Mouse (Mus musculus): ENCODE measurements around the gene Dok1.
A peak's percentile ranks its signal among the peaks of the same experiment; 100 is the strongest.

The Dok1 gene

DNA sequence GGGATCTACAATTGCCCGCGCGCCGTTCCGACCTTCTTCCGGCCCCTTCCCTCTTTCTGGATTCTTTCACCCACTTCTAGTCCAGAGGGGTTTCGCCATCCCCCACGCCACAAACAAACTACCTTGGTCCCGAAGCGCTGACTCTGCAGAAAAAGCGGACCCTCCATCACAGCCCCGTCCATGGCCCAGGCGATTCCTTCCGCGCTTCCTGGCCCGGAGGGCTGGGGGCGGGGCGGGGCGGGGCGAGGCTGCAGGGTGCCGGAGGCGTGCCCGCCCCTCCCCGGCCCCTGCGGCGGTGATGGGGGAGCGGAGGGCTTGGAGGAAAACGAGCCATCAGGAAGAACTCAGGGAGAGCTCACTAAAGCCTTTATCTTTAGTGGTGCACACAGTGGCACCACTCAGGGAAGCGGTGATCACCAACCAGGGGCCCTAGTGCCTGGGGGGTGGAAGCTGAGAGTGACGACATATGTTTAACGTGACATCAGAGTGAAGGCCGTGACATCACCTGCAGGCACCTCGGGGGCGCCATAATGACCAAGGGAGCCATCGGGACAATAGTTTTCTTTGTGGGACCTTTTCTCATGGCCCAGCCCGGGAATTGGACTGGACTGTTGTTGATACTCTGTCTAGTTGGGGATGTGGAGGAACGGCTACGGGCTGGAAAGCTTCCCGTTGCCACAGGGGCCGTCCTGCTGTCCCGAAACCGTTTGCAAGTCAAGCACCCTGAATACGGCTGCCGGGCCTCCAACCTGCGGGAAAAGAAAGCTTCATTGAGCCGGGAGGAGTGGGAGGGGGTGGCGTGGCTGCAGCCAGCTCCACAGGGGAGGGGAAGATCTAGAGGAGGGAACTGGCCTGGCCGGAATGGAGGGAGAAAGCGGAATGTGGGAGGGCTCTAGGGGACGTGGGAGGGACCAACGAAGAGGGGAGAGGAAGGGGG lies at the start of gene Dok1, which contains the start of gene Loxl3:
Gene Dok1, minus strand, starts transcription at position 223 of the 937 bp plus-strand sequence.
Gene Loxl3, plus strand, starts transcription at position 925 of the 937 bp plus-strand sequence.
- DNase-seq (ENCODE audit: low spot score): peak; percentile 85

DNA sequence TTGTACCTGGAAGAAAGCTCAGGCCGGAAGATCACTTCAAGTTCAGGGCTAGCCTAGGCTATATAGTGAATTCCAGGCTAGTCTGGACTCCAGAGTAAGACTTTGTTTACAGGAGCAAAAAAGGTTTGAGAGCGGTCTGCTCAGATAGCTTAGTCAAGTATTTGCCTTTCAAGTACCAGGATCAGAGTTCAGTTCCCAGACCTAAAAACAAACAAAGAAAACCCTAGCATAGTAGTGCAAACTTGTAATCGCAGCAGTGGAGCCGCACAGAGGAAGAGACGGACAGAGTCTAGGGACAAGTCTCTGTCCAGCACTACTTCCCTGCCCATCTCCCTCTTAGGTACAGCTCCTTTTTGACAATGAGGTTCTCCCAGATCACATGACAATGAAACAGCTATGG lies 46.9 kb upstream of the Dok1 start:
- DNase-seq (ENCODE audit: low spot score): no peak

DNA sequence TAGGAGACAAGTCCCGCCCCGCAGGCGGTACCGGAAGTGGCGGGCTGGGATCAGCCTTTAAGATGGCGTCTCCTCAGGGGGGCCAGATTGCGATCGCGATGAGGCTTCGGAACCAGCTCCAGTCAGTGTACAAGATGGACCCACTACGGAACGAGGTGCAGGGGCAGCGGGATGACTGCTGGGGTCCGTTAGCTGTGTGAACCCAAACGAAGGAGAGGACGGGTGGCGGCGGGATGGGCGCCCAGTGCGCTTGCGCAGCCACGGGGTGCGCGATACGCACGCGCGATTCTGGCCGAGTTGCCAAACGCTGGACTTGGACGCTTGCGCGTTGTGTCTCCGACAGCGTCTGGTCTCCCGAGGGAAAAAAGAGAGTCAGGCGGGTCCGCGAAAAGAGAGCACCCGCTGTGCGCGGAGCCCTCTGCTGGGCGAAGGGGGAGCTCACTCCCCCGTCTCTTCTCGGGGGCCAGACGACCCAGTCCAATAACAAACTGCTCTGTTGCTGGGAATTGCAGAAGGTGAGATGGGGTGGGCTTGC lies 45.1 kb upstream of the Dok1 start:
- peak; percentile 99 for DNase-seq (ENCODE audit: low spot score)

DNA sequence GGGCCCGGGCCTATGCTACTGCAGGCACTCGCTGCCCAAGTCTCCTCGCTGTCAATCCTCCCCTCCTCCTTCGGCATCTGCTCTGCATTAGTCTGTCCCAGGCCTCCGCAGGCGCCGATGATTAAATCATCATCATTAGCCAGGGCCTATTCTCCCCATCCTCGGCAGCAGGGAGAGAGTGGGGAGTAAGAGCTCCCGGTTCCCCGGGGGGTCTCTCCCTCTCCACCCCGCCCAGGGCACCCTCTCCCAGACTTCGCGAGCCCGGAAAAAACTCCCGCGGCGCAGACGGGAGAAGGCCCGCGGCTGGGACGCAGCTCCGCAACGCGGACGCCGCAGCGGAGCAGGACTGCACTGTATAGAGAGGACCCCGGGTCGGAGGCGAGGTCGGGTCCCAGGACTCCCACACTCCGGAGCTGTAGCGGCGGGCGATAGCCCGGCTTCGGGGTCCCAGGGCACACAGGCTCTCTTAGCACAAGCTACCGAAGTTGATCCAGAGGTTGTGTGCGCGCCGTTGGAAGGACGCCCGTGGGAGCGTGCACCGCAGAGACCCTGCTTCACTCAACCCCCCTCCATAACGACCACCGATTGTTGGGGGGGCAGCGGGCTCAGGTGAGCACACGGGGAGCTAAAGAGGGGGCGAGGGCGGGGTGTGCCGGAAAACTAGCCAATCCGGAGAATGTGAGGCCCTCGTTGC lies 44.5 kb upstream of the Dok1 start, which contains the start of gene Pcgf1:
Gene Pcgf1, plus strand, starts transcription at position 240 of the 694 bp plus-strand sequence.
- peak; percentile 72 for DNase-seq (ENCODE audit: low spot score)

DNA sequence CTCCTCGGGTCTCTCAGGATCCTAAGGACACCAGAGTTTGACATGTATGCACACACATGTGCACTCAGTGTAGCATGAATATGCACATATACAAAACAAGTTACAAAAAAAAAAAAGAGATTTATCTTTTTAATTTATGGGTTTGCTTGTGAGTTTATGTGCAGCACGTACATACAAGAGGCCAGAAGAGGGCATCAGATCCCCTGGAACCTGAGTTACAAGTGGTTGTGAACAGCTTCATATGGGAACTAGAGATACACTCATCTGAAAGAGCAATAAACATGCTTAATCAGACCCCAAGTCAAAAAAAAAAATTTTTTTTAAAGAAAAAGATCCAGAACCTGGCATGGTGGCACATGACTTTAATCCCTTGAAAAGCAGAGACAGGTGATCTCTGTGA lies 41.7 kb upstream of the Dok1 start:
- no peak for DNase-seq (ENCODE audit: low spot score)

DNA sequence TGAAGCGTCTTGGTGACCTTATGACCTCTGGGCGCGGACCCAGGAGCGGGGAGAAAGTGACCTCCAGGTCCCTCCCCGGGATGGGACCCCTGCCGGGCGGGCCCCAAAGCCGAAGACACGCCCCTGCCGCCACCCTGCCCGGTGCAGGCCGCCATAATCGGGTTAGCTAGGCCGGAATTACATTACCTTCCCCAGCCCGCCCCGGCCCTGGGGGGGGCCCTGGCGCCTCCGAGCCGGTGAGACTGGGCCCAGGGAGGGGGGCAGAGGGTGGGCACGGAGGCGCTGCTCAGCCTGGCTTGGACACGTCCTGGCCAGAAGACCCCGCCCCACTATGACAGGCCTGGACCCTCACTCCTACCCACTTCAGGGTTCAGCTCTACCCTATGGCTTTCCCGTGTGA lies 37.9 kb upstream of the Dok1 start:
- DNase-seq (ENCODE audit: low spot score): no peak

DNA sequence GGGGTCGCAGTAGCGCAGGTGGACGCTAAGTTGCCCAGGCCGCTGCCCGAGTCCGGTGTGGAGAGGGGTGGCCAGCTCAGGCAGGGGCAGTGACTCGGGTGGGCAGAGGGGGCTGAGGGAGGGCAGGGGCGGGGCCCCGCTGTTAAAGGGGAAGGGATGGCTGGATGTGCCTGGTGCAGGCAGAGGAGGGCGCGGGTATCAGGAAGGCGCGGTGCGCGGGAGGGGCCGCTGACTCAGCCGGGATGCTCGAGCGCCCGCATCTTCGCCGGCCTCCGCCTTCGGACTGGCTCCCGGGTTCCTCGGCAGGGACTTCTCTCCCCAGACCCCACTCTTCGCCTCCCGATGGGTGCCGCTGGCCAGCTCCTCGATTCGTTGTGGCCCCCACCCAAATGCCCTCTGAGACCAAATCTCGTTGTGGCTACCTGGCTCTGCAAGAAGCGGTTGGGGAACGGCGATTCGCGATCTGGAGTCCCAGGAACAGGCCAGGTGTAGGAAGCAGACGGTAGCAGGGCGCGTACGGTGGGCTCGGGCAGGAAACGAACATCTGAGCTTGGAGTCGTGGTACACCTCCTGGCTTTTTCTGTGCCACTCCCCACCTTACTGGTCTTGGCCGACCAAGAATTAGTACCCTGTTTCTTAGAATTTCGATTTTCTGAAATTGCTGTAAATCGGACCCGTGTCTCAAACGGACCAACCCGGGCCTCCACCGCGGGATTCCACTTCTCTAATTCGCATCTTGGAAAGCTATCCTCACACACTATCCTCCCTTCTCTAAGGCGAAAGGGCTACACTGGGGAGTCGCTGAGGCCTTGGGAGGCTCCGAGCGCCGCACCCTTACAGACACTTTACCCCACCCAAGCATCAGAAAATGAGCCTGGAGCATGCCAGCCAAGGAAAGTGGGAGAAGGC lies 37.3 kb upstream of the Dok1 start:
- peak; percentile 55 for DNase-seq (ENCODE audit: low spot score)

DNA sequence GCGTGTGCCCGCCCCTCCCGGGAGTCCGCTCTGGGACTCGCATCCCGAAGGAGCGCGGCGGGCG lies 36.8 kb upstream of the Dok1 start, which contains the start of gene Tlx2:
Gene Tlx2, minus strand, starts transcription at position 47 of the 64 bp plus-strand sequence.
- DNase-seq (ENCODE audit: low spot score): no peak

DNA sequence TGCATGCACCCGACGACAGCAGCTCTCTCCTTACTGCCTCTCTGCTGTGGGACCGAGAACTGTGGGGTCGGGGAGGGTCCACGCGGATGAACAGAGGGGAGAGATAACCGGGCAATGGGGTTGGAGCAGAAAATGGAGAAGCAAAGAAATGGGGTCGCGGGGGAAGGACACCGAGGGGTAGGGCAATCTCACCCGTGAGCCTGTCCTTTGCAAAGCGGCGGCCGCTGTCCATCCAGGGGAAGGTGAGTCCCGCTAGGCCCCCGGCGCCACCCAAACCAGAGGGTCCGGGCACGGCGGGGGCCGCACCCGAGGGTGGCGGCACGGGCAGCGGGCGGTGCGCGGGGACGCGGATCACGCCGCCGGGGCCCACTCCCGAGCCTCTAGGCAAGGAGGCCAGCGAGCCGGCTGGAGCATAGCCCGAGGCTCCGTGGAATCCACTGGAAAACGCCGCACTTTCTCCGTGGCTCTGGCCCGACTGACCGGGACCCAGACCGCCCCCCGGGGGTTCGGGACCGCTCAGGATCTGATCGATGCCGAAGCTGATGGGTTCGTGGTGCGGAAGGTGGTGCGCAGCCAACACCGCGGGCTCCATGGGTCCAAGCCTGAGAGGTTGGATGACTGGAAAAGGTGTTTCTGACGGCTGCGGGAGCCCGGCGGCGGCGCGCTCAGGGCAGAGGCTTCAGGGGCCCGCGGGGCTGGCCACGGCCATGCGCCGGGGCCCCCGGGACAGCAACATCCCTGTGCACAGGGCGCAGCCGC lies 36.4 kb upstream of the Dok1 start:
- peak; percentile 32 for DNase-seq (ENCODE audit: low spot score)

DNA sequence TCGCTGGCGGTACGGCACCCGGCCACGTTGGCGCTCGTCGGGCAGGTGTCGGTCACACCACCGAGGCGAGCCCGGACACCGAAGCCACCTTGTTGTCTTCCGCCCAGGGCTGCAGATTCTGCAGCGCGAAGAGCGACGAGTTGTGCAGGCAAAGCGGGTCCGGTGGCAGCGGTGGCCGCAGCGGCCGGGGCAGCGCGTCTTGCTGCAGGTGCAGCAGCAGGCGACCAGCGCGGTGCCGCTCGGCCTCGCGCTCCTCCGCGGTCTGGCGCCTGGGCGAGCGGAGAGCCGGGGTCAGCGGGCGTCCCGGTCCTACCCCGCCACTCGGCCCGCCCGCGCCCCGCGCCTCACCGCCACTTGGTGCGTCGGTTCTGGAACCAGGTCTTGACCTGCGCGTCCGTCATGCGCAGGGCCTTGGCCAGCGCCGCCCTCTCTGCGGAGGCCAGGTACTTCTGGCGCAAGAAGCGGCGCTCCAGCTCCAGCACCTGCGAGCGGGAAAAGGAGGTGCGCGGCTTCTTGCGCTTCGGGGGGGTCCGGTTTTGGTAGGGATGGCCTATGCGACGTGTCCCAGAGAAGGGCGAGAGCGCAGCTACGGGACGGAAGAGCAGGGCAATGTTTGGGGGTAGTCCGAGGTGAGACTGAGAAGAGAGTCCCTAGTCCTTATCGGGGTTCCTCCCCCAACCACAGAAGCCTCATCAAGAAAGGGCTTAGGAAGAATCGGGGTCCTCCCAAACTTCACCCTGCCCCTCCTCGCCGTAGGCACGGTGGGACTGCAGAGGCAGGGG lies 35.6 kb upstream of the Dok1 start:
- DNase-seq (ENCODE audit: low spot score): no peak

DNA sequence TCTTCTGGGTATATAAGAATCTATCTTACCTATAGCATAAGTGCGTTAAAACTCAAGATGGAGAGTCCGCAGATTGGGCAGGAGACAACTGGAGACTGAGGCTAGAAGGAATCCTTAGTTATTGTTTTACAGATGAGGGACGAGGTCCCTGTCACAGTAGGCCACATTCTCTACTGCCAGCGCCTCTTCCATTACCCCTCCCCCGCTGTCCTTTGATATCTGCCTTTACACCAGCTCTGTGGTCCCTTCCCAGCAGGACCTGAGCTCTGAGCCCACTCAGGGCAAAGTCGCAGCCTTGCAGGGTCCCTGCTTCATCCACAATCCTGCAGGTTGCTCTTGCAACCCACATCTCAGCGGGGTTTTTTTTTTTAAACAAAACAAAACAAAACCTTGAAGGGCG lies 35.0 kb upstream of the Dok1 start:
- DNase-seq (ENCODE audit: low spot score): no peak

DNA sequence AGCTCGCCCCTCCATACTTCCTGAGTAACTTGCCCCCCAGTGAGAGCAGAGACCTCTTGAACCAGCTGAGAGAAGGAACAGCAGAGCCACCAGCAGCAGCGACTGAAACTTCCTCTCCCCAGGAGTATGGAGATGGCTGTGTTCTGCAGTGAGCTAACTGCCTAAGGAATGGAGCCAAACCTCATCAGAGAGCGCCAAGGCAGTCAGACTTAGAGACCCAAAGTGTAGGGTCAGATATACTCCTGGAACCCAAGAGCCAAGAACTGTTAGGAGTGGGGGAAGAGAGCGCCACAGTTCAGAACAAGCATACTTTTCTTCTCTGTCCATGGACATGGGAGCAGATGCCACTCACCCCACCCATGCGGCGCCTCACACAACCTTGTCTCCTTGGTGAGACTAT lies 33.2 kb upstream of the Dok1 start:
- no peak for DNase-seq (ENCODE audit: low spot score)

DNA sequence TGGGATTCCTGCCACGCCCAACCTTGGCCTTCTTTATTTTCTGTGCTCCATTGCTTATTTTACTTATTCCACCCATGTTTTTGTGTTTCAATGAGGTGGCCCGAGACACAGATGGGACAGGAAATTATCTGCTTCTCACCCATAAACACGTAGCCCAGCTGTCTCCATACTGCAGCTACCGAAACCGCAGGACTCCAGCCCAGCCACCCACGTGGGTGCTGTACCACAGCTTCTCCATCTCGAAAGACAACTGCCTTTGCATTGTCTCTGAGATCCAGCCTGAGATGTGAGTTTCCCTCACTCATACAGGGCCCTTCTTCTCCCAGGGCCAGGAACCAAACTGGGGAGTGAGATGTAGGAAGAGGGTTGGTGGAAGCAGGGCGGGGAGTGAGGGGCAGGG lies 32.7 kb upstream of the Dok1 start:
- no peak for DNase-seq (ENCODE audit: low spot score)

DNA sequence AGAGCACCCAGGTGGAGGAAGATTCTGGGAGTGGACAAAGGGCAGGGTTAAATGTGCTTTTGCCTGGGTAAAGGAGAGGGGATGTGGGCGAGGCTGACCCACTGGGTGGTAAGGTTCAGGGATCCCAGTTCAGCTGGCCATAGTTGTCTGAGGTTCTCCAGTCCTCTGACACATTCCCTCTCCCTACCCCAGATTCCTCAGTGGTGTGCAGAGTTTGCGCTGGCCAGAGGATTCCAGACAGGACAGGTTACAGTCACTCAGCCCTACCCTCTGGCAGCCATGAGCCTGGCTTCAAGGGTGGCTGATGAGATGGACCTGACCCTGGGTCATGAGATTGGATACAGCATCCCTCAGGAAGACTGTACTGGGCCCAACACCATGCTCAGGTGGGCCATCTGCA lies 25.5 kb upstream of the Dok1 start:
- DNase-seq (ENCODE audit: low spot score): no peak

DNA sequence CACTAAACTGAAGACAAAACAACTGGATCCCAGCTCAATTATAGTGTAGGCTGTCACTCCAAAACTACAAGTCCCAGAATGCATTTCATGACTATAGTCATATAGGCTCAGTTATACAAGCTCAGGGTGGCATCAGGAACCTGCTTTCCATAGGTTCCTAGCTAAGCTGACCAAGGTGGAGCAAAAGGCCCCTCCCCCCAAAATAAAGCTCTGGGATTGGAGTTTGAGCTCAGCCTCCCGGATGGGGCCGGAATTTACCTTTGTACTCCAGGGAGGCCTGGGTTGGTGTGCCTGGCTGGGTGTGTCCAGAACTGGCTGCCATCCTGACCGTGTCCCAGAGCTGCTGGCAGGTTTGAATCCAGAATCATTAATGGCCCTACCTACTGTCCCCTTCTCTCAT lies 24.5 kb upstream of the Dok1 start, which contains the start of gene Dqx1:
Gene Dqx1, plus strand, starts transcription at position 55 of the 400 bp plus-strand sequence.
- DNase-seq (ENCODE audit: low spot score): no peak

DNA sequence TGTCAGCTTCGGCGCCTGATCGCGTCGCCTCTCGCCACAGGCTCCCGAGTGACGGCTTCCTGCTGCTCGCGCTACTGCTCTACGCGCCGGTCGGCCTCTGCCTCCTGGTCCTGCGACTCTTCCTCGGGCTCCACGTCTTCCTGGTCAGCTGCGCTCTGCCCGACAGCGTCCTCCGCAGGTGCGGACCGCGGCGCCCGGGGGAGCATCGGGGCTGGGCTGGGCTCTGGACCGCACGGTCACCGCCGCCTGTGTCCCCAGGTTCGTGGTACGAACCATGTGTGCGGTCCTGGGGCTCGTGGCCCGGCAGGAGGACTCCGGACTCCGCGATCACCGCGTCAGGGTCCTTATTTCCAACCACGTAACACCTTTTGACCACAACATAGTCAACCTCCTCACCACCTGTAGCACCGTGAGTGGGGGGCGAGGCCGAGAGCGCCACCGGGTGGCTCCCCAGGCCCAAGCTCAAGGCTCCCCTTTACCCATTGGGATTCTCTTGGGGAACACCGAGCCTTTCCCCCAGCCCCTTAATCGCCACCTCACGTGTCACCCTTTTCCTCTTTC lies 21.7 kb upstream of the Dok1 start, which contains the start of gene Htra2:
Gene Htra2, minus strand, starts transcription at position 403 of the 561 bp plus-strand sequence.
- peak; percentile 43 for DNase-seq (ENCODE audit: low spot score)

DNA sequence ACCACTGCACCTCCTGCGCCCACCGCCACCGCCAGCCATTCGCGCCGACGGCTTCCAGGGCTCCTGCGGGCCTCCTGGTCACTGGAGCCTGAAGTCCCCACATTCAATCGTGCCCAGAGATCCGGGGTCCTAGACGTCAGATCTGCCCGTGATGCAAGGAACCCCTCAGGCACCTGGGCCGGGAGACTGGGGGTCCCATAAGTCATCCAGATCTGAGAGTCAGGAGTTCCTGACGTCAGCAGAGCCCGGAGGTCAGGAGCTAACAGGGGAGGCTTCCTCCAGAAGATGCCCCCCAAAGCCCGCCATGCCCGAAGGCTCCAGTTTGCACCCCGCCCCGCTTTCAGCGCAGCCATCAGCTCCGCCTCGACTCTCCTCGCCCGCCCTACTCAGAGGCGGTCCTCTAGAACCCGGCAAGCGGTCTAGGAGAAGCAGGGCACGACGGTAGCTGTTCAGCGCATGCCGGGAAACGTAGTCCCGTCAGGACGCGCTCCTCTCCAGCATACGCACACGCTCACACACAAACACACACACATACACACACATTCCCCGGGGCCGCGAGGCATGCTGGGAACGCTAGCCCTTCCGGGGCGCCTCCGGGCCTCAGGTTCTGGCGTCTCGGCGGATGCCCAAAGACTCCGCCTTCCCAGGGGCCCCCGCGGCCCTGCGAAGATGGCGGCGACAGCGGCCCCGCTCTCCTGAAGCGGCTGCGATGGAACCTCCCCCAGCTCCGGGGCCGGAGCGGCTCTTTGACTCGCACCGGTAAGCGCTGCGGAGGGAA lies 21.0 kb upstream of the Dok1 start, which contains the start of gene Aup1:
Gene Aup1, plus strand, starts transcription at position 448 of the 778 bp plus-strand sequence.
- DNase-seq (ENCODE audit: low spot score): peak; percentile 99

DNA sequence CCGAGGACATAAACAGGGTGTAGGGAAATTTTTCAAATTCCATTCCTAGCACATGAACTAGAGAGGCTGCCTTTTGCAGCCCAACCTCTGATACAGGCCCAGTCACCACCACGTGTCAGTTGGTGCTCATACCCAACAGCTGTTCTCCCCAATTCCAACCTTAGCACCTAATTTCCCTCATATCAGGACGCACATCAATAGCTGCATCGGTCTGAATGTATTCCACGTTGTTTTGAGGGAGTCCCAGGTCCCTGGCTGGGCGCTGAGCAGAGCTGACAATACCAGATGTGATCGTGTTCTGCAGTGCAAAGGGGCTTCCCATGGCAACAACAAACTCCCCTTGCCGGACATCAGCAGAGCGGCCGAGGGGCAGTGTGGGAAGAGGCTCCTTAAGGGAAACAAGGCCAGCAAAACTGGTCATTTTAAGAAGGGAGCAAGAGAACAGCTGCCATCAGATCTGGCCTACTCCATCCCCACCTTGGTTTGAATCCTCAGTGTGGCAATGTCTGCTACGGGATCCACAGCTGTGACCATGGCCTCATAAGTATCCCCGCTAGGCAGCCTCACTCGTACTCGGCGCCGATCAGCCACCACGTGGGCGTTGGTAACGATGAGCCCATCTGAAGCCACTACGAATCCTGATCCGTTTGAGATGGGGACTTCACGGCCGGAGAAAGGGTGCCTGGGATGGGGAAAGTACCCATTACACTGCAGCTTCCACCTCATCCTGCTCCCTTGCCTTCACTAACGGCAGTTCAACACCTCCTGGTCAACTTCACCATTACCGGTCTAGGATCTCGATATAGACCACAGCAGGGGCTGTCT lies 20.1 kb upstream of the Dok1 start:
- DNase-seq (ENCODE audit: low spot score): peak; percentile 67

Data from embryo, embryonic 10.5 days (tissue).